Mouse (Mus musculus): ENCODE measurements around the gene N4bp2l1.

- TF ChIP-seq POLR2A (IDR thresholded peaks at IDR 0.05; ENCODE audit: low read depth, low read length) = no peak
- TF ChIP-seq CTCF (IDR thresholded peaks at IDR 0.05; ENCODE audit: extremely low read depth, insufficient read depth, insufficient read length, insufficient replicate concordance) = no peak
These were observed 32.7 kb upstream of the N4bp2l1 start for GRCm38 (mm10) chr5:150629692-150630091.
